Mouse (Mus musculus): ENCODE results near the gene Prkn. TPM values are rescaled to one million over a fixed set of nuclear protein-coding genes. Genes with fewer than 3 reads are reported as not detected.

Prkn gene
- polyA plus RNA-seq, 1 experiment from 2014 or later: 0.64 TPM

DNA sequence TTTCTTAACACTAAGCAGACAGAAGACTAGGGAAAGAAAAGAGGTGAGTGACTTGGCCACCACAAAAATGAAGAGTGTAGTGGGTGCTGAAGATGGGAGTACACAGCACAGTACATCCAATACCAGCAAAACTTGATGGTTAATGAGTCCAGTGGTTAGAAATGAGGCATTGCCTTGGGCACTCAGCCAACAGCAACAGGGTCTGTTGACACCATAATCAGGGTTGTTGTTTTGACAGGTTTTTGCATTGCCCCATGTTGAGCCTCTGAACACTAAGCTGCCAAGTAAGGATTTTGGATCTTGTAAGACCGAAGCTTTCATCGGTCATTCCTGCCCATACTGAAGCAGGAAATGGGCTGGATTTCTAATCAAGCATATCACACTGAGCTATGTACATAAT is 474.0 kb downstream of the Prkn start:
- no peak overlapping the region for H3K4me2 ChIP-seq
- H3K9ac ChIP-seq: no peak overlapping the region
- H3K27me3 ChIP-seq (replicated peaks): 0 out of 2 replicates have a peak, but pooled peaks cover 3% of the 10 kb centered on the region
- no peak overlapping the region for H3K27ac ChIP-seq
- H3K36me3 ChIP-seq: no peaks in the 10 kb centered on the region
- WGBS (ENCODE audit: insufficient replicate concordance): 85% methylated on average over 2 of the region's 2 CpGs
- no peak overlapping the region for H3K4me3 ChIP-seq
- ATAC-seq: no peak
- H3K9me3 ChIP-seq (replicated peaks): no peaks in the 10 kb centered on the region
- no peaks in the 10 kb centered on the region for H3K4me1 ChIP-seq

DNA sequence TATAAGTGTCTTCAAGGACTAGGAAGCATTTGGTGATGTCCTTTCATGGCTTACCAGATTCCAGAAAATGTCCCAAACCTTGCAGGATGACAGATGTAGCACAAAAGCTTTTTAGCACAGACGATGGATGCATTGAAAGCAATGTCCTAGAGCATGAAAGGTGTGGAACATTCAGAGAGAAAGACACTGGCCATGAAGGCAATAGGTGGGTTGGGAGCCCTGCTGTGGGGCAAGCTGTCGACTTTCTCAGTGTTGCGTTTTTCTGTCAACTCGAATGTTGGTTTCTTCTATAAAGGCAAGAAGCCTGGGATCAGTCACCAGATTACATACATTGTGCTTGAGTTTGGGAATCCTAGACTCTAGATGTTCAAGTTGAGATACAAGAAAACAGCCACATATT is 475.5 kb downstream of the Prkn start:
- Histone ChIP-seq H3K9ac (no peak overlapping the region), H3K36me3 (no peaks in the 10 kb centered on the region), H3K27ac (no peak overlapping the region), H3K4me2 (no peak overlapping the region), H3K9me3 (replicated peaks) (no peaks in the 10 kb centered on the region), H3K27me3 (replicated peaks) (0 out of 2 replicates have a peak, but pooled peaks cover 3% of the 10 kb centered on the region), H3K4me1 (no peaks in the 10 kb centered on the region), H3K4me3 (no peak overlapping the region)
- ATAC-seq: no peak
- WGBS (ENCODE audit: insufficient replicate concordance): 64% methylated on average over 4 of the region's 4 CpGs

DNA sequence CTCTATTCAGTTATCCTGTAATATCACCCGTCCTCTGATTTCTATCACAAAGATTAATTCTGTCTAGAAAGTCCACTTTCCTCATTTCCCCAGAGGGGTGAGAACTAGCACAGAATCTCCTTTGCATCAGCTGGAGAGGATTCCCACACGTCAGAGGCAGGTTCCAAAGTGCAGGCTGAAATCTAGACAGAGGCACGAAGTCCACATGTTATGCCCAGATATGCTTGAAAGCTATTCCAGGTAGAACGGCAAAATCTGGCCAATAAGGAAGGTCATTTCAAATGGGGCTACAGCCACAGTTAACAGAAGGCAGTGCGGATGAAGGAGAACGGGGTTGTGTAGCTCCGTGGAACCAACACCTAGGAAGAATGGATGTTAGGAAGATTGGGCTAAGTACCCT is 478.8 kb downstream of the Prkn start:
- Histone ChIP-seq H3K4me3 (no peak overlapping the region), H3K9me3 (replicated peaks) (no peaks in the 10 kb centered on the region), H3K27me3 (replicated peaks) (0 out of 2 replicates have a peak, but pooled peaks cover 3% of the 10 kb centered on the region), H3K4me1 (no peaks in the 10 kb centered on the region), H3K9ac (no peak overlapping the region), H3K36me3 (no peaks in the 10 kb centered on the region), H3K4me2 (no peak overlapping the region), H3K27ac (no peak overlapping the region)
- ATAC-seq: no peak
- WGBS (ENCODE audit: insufficient replicate concordance): 66% methylated on average over 7 of the region's 7 CpGs

DNA sequence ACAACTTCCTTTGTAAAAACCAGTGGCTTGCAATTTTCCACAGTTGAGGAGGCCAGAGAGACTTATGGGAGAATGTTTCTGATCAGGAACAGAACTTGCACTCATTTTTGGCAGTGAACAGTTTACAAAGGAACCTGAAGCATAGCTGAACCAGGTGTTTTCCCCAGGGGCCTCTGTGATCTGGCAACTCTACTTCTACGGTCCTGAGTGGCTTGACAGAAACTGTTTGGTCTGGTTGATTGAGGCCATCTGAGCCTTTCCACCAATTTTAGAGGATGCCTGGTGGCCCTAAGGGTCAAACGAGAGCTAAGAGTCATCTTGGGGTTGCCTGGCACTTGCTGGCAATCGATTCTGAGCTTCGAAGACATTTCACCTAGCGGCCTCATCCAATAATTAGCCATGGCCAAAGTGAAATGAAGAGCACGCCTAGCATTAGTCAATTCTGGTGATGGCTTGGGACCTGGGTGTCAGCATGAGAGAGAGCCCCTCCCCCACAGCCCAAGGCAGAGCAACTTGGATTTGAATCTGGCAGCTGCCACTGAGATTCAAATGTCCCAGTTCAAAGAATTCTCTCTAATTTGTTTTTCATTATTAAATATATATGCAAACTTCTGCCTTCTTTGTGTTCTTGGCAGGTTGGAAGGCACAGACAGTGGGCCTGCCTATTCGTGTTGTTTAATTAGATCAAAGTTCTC is 479.6 kb downstream of the Prkn start:
- Histone ChIP-seq H3K4me1 (no peaks in the 10 kb centered on the region), H3K9me3 (replicated peaks) (no peaks in the 10 kb centered on the region), H3K4me3 (no peak overlapping the region), H3K27ac (no peak overlapping the region), H3K9ac (no peak overlapping the region), H3K27me3 (replicated peaks) (0 out of 2 replicates have a peak, but pooled peaks cover 3% of the 10 kb centered on the region), H3K4me2 (no peak overlapping the region), H3K36me3 (no peaks in the 10 kb centered on the region)
- 55% methylated on average over 7 of the region's 7 CpGs for WGBS (ENCODE audit: insufficient replicate concordance)
- no peak for ATAC-seq

DNA sequence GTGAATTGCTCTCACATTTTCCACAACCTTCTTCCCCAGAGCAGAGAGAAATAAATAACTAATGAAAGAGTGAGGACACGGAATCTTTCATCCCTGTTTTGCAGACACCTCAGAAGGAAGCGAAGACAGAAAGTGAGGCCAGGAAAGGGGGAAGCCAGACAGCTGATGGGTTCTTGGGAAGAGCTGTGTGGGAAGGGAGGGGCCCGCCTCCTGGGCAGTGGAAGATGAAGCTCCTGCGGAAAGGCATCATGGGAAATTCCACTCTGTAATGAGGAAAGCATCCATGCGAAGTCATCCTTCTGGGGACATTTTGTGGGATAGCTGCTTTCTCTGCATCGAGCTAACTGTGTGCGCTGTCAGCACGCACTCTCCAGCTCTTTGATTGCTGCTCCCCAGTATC is 491.9 kb downstream of the Prkn start:
- Histone ChIP-seq H3K36me3 (no peaks in the 10 kb centered on the region), H3K4me3 (no peak overlapping the region), H3K27ac (no peak overlapping the region), H3K27me3 (replicated peaks) (no peaks in the 10 kb centered on the region), H3K9ac (no peak overlapping the region), H3K4me2 (no peak overlapping the region), H3K9me3 (replicated peaks) (no peaks in the 10 kb centered on the region), H3K4me1 (no peaks in the 10 kb centered on the region)
- WGBS (ENCODE audit: insufficient replicate concordance): 61% methylated on average over 8 of the region's 8 CpGs
- ATAC-seq: no peak

DNA sequence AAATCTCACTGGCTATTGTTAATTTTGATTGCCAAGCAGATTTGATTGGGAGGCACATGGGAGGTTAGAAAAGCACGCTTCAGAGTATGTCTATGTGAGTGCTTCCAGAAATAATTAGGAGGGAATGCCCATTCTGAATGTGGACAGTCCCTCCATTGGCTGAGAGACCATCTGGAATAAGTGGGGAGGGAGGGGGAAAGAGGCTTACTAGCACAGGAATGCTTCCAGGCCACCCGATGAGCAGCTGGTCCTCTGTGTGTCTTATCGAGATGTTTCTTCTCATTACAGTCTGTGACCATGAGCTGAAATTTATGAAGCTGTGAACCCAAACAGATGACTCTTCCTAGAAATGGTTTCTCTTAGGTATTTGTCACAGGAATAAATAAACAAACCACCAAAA is 493.6 kb downstream of the Prkn start:
- 67% methylated on average over 3 of the region's 3 CpGs for WGBS (ENCODE audit: insufficient replicate concordance)

DNA sequence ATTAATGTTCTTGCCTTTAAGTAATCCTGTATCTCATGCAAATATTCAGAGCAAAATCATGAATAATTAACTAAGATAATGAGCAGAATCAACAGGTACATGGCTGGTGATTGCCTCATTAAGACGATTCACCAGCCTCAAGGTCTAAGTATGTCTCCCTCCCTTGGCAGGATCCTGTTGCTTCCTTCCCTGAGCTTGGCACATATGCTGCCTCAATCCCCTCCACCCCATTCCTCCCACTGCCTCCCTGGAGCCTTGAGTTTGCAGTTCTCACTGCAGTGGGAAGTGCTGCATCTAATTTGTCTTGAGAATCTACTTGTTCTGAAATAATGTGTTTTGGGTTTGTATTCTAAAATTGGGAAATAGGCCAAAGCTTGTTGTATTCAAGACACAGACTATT is 496.0 kb downstream of the Prkn start:
- ATAC-seq: no peak
- no peaks in the 10 kb centered on the region for H3K27me3 ChIP-seq (replicated peaks)
- H3K9me3 ChIP-seq (replicated peaks): no peaks in the 10 kb centered on the region
- no peak overlapping the region for H3K4me2 ChIP-seq
- H3K4me3 ChIP-seq: no peak overlapping the region
- no peaks in the 10 kb centered on the region for H3K4me1 ChIP-seq
- no peaks in the 10 kb centered on the region for H3K36me3 ChIP-seq
- no peak overlapping the region for H3K9ac ChIP-seq
- no peak overlapping the region for H3K27ac ChIP-seq
- WGBS (ENCODE audit: insufficient replicate concordance): 33% methylated on average over 1 of the region's 1 CpGs

More for the DNA sequence above, 493.6 kb downstream of the Prkn start:
- Histone ChIP-seq H3K4me1 (no peaks in the 10 kb centered on the region), H3K27me3 (replicated peaks) (no peaks in the 10 kb centered on the region), H3K9ac (no peak overlapping the region), H3K36me3 (no peaks in the 10 kb centered on the region), H3K9me3 (replicated peaks) (no peaks in the 10 kb centered on the region), H3K4me3 (no peak overlapping the region), H3K27ac (no peak overlapping the region), H3K4me2 (no peak overlapping the region)
- ATAC-seq: no peak

DNA sequence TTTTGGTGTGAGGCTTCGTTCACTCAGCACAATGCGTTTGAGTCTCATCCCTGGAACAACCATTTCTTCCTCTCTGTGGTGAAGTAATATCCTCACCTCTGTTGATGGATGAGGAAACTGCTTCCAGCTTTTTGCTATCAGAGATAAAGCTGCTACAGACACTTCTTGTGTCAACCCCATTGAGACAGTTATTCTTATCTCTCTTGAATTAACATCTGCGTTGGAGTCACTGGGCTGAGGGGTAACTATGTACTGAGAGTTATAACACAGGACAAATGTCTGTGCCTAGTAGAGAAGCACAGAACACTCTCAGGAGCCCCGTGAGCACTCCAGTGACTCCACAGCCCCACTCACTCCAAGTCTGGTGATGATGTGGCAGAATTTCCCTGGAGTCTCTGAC is 500.2 kb downstream of the Prkn start:
- Histone ChIP-seq H3K9ac (no peak overlapping the region), H3K36me3 (no peaks in the 10 kb centered on the region), H3K4me3 (no peak overlapping the region), H3K27ac (no peak overlapping the region), H3K4me2 (no peak overlapping the region), H3K27me3 (replicated peaks) (no peaks in the 10 kb centered on the region), H3K9me3 (replicated peaks) (no peaks in the 10 kb centered on the region), H3K4me1 (no peaks in the 10 kb centered on the region)
- ATAC-seq: no peak
- 39% methylated on average over 4 of the region's 4 CpGs for WGBS (ENCODE audit: insufficient replicate concordance)

DNA sequence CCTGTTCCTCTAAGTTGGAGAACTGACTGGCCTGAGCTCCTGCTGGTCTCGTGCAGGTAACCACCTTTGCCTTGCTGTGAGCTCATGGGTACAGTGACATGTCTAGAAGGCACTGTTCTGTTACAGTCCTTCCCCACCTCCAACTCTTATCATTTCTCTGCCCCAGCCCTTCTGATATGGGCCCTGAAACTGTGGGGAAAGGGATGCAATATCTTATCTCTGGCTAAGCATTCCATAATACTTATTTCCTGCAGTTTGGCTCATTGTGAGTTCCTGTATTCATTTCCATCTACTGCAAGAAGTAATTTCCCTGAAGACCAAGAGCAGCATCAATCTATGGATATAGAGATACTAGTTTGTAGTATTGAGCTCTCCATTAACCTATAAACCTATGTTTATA is 506.1 kb downstream of the Prkn start:
- Histone ChIP-seq H3K9ac (no peak overlapping the region), H3K4me2 (no peak overlapping the region), H3K4me1 (no peaks in the 10 kb centered on the region), H3K36me3 (no peaks in the 10 kb centered on the region), H3K27me3 (replicated peaks) (no peaks in the 10 kb centered on the region), H3K4me3 (no peak overlapping the region), H3K27ac (no peak overlapping the region), H3K9me3 (replicated peaks) (no peaks in the 10 kb centered on the region)
- WGBS (ENCODE audit: insufficient replicate concordance): 57% methylated on average over 1 of the region's 1 CpGs
- no peak for ATAC-seq

DNA sequence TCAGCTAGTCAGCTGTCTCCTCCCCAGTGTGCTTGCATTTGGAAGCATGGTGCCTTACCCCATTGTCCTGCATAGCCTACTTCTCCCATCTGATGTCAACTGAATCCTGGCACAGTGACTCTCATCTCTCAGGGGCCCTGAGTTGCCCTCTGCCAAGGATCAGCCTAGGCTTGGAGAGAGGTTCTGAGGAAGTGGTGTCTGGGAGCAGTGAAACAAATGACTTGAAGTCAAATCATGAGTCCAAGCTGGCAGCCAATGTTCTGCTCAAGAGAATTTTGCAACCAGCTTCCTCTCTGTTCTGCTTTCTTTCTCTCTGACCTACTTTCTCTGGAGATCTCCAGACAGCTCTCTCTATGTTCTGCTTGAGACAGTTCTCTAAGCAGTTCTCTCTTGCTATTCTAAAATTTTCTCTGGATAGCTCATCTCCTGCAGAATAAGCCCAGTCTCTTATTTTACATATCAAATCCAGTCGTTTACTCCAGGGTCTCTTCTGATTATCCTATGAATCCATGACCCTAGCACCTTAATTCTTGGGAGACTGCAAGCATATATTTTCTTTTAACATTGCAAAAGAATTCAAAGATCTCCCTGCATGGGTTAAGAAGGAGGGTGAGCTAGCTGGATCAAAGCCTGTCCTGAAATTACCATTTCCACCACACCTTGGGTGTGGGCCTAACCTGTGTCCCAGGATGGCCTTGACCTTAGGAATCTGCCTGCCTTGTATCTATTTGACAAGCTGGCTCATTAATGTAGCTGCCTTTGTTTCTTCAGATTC is 512.8 kb downstream of the Prkn start:
- 18% methylated on average over 1 of the region's 1 CpGs for WGBS (ENCODE audit: insufficient replicate concordance)
- H3K27ac ChIP-seq: no peak overlapping the region
- H3K27me3 ChIP-seq (replicated peaks): no peaks in the 10 kb centered on the region
- no peak overlapping the region for H3K9ac ChIP-seq
- no peaks in the 10 kb centered on the region for H3K4me1 ChIP-seq
- ATAC-seq: no peak
- H3K4me2 ChIP-seq: no peak overlapping the region
- H3K36me3 ChIP-seq: no peaks in the 10 kb centered on the region
- H3K4me3 ChIP-seq: no peak overlapping the region
- no peaks in the 10 kb centered on the region for H3K9me3 ChIP-seq (replicated peaks)

DNA sequence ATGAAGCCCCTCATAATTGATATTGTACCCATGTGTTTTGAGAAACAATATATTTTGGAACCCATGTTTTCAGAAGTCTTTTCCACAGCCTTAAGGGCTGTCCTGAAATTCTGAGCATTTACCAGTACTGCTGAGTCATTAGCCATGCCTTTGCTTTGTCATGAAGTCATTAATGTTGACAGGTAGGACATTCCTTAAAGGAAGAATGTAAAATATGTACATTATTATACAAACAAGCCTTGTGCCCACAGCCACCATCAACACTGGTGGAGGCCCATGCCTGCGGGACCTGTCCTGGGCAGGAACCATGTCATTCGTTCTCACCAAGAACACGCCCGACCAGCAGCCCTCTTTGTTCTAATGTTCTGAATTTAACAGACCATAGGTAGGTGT is 513.4 kb downstream of the Prkn start:
- no peak for ATAC-seq

DNA sequence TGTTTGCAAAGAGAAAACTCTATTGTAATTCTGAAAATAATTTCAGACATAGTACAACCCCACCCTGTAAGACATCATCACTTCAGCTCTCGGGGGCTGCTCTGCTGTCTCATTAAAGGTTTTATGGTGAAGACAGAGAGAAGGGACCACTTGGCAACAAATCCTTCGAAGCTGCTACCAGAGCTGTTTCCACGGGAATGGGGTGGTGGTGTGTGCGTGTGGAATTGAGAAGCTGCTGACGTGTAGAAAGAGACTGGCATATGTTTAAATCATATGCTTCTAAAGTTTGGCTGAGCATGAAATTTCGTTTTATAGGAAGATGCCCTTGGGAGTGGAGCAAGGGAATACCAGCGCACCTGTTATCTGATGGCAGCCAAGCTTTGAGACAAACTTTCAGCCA is 514.2 kb downstream of the Prkn start:
- no peaks in the 10 kb centered on the region for H3K9me3 ChIP-seq (replicated peaks)
- no peaks in the 10 kb centered on the region for H3K27me3 ChIP-seq (replicated peaks)
- H3K4me2 ChIP-seq: no peak overlapping the region
- no peaks in the 10 kb centered on the region for H3K36me3 ChIP-seq
- H3K4me3 ChIP-seq: no peak overlapping the region
- no peaks in the 10 kb centered on the region for H3K4me1 ChIP-seq
- 55% methylated on average over 7 of the region's 7 CpGs for WGBS (ENCODE audit: insufficient replicate concordance)
- no peak overlapping the region for H3K9ac ChIP-seq
- no peak for ATAC-seq
- no peak overlapping the region for H3K27ac ChIP-seq

More for the DNA sequence above, 513.4 kb downstream of the Prkn start:
- Histone ChIP-seq H3K9me3 (replicated peaks) (no peaks in the 10 kb centered on the region), H3K4me1 (no peaks in the 10 kb centered on the region), H3K27ac (no peak overlapping the region), H3K4me2 (no peak overlapping the region), H3K27me3 (replicated peaks) (no peaks in the 10 kb centered on the region), H3K4me3 (no peak overlapping the region), H3K9ac (no peak overlapping the region), H3K36me3 (no peaks in the 10 kb centered on the region)
- WGBS (ENCODE audit: insufficient replicate concordance): 70% methylated on average over 4 of the region's 4 CpGs

Measured in liver, embryonic 12.5 days (tissue).